Mouse (Mus musculus): Measurements from ENCODE around the gene Fgfr2.

- TF ChIP-seq CTCF (IDR thresholded peaks at IDR 0.05; ENCODE audit: insufficient read depth, low read length) (no peak), POLR2A (IDR thresholded peaks at IDR 0.05; ENCODE audit: borderline replicate concordance, extremely low read depth, low read depth, low read length) (no peak)
Observed at GRCm38 (mm10) chr7:130726185-130726584, 2397.0 kb downstream of the Fgfr2 start.
